Mouse (Mus musculus) monocyte, adult 2 months (primary cell): ENCODE measurements around the gene Myocd.

Source experiments
- DNase-seq, 2 experiments: peaks; one replicate each; pipeline ENCODE4 v3.0.0; 2022; ENCODE audit warnings: low spot score in 2 of 2, low read depth in 1 of 2

Gene Myocd

DNA sequence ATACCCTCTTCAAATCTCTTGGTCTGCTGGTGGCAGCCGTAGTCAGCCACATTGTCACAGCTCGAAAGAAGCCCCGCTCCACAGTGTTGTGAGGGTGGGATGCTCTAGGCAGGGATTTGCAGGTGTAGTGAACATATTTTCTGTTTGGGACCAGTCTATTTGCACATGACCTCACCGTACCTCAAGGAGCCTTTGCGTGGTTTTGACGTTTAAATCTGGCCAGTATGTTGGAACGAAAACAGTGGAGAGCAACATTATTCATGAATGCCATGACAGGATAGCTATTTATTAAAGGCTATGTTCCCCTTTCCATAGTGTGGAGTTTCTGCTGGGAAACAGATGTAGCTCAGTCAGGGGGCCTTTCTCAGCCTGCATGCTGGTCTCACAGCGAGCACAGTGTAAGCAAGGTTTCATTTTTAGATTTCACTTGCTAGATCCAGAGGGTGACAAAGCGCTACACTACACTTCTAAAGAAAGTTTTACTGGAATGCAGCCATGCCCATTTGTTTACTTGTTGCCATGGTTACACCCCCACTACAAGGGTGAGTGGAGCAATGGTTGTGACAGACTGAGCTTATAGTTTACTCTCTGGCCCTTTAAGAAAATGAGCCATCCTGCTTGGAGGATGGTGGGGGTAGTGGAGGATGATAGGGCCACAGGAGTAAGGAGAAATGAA, 54.7 kb downstream of the Myocd start:
- DNase-seq, result no peak

- no peak for DNase-seq
These were observed 56.0 kb downstream of the Myocd start for GRCm38 (mm10) chr11:65213806-65214205.

DNA sequence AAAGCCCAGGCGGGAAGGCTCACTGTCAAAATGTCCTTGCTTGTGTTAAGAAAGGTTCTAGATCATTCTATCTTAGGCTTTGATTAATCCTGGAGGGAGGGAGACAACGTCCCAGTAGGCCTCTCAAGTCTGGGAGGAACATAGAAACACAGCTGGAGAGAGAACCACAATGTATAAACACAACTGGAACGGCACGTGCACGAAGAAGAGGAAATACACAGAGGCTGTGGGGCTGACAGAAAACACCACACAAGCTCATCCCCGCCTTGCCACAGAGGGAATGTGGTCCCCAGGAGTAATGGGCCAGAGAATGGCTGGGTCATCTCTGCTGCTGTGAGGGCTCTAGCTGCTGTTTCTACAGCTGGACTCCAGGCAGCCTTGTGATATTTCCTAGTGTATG, 58.1 kb downstream of the Myocd start:
- DNase-seq, result no peak

GRCm38 (mm10) chr11:65209441-65209840, 60.3 kb downstream of the Myocd start:
- DNase-seq, result no peak

GRCm38 (mm10) chr11:65205306-65205705, 64.5 kb downstream of the Myocd start:
- no peak for DNase-seq

DNA sequence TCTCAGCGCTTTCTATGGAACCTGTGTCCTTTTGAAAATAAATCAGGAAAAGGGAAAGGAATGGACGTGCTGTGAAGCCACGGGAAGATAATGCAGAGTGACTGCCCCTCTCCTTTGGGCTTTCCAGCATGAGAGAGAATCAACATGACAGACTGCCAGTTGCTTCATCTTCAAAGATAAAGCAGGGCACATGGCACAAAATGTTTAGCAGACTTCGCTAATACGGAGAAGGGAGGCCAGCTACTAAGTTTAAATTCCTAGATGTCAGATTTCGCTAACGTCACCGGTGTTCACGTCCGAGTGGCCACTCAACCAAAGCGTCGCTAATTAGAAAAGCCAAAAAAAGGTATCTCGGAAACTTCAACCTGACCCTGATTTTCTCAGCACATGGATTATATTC, 65.1 kb downstream of the Myocd start:
- no peak for DNase-seq

DNA sequence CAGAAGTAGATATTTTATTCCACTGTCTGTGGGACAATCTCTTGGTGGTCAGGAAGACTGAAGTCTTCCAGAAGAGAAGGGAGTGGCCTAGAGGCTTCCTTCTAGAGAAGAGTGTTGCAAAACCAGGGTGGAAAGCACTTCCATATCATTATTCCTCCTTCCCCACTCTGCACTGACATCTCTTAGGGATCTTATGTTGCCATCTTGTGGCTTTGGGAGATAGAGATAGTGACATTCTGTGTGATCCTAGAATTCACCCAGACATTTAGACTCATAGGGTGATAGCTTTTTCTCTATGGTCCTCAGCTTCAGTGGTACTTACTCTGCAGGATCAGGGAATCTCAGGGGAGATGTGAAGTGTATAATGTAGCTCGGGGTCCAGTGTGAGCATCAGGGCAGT, 66.8 kb downstream of the Myocd start:
- no peak for DNase-seq

GRCm38 (mm10) chr11:65202236-65202635, 67.6 kb downstream of the Myocd start:
- no peak for DNase-seq

DNA sequence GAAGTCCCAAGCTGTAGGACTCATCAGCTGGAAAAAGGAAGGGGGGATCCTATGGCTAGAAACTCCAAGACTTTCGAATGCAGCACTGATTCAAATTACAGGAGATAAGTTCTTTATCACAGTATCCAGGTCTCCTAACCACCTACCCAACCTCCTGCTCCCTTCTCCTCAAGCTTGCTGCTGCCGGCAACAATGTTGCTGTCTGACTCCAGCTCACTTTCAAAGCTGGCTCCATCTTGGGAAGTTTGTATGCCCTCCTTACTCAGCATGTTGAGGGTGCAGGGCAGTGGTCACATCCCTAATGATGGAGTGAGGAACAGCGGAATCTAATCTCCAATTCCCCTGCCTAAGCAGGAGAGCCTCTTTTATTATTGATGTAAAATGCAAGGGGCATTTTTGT, 71.8 kb downstream of the Myocd start:
- DNase-seq, result no peak

- no peak for DNase-seq
These were observed 72.5 kb downstream of the Myocd start for GRCm38 (mm10) chr11:65197280-65197679.

DNA sequence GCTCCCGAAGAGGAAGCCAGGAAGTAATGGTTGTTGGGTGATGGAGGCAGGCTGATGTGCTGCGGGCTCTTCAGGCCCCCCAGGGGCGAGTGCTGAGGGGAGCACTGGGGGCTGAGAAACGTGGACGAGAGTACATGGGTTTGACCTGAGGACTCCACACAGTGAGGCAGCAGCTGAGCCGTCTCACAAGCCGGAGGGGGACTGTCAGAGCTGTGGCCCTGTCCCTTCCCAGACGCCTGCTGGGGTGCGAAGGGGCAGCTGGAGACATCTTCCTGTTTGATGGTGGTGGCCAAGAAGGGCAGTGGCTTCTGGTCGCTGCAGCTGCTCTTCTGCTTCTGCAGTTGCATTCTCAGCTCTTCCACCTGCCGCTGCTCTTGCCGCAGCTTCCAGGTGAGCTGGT, 82.8 kb downstream of the Myocd start:
- DNase-seq, result no peak

DNA sequence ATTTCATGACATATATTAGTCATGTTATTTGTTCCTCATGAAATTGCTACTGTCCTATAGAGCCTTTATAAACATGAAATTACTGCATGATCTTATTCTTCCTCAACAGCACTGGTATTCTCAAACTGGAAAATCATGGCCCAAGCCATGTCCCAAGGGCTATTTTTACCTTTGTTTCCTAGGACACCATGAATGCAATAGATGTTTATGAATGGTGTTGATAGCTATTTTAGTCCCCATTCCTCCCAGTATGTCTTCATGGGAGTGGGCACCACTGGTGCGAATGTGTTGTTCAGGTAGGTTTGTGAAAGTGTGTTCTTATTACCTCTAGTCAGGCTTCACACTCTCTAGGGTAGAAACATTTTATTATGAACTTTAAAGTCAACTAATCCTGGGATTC, 84.7 kb downstream of the Myocd start:
- no peak for DNase-seq

- no peak for DNase-seq
These were observed 99.6 kb downstream of the Myocd start for GRCm38 (mm10) chr11:65170121-65170750.

GRCm38 (mm10) chr11:65162767-65163120, 107.0 kb downstream of the Myocd start, which contains the start of gene Arhgap44:
Arhgap44 (minus strand) TSS chr11:65162961.
- no peak for DNase-seq

- DNase-seq, result no peak
These were observed 107.7 kb downstream of the Myocd start for GRCm38 (mm10) chr11:65161881-65162766.

DNA sequence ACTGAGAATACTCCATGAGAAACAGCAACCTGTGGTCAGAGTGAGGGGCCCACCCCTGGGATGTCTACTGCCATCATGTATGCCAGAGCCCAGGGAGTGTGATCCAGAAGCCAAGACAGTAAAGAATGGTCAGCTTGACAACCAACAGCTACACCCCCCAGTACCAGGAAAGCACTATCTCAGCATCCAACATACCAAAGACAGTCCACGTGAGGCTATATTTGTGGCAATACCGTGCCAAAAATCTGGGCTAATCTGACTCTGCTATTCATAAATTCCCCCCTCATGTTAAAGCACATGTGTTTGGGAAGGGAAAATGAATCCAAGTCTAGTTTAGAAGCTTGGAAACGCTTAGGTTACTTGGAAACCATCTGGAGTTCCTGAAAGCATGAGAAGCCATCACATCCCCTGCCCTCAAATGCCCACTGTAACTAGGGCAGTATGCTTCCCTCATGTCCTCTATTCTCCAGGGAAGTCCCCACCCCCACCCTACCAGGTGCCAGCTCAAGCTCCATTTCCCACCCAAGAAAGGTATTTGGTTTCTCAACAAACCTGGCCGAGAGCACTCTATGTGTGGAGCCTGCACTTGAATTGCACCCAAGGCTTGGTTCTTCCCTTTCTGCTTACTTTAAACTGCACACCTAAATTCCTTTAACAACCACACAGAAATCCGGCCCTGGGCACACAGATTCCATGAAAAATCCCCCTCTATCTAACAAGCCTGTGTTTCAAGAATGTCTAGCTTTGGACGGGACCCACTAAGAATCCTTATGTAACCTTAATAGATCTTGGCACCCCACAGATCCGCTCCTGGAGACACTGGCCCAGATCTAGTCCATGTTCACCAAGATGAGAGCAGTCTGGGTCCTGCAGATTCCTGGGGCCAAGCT, 108.6 kb downstream of the Myocd start:
- DNase-seq, result no peak

DNA sequence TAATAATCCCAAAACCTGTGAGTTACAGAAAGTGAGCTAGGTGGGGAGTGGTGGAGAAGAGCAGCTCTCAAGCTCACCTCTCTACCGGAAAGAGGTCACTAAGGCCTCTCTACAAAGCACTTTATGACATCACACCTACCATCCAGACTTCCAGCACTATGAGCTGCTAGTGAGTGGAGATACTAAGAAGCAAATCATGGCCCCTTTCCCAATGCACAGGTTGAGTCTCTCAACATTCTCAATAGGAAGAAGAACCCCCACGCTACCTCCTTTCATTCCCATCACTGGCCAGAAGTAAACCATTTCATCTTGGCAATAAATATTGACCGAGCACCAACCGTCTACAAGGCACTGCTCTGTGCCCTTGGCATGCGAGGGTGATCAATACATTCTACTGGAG, 110.0 kb downstream of the Myocd start, which contains the start of gene 1700086D15Rik:
1700086D15Rik (minus strand) TSS at position 101 of the 400 bp plus-strand sequence.
- no peak for DNase-seq

DNA sequence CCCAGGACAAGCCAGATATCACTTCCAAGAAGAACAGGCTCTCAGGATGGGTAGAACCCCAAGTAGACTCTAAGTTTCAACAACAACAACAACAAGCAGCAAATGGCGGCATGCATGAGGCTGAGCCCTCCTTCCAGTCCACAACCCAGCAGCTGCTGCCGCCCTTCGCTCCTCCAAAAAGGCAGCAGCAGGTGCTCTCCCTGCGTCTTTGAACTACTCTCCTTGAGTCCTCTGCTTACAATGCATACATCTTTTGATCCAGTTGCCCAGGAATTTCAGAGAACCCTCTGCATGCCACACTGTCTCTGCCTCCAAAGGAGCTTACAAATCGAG, 111.2 kb downstream of the Myocd start:
- DNase-seq, result no peak

DNA sequence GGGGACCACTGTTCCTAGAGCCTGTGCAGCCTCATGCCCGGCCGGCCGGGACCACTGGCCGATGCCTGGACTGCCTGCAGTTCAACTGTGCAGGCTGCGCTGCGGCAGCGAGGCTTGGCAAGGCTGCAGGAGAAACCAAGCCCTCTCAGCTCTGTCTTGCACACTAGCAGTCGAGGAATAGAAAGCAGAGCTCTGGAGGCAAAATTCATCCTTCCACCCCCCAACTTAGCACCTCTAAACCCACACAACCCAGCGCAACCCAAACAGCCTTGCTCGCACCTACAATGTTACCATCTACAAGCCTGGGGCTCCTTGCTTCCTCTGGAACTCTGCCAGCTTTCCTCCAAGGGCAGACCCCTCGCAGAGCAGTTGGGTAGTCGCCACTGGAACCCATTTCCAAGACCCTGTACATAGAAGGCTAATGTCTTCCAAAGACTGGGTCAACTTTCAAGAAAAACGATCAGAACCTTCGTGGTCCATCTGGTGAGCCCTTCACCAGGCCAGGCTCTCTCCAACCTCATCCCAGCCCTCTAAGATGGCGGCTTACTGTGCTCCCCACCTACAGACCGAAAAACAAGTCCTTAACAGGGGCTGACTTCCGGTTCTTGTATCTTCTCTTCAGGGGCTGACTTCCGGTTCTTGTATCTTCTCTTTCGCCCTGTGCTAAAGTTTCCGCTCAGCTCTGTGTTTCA, 111.7 kb downstream of the Myocd start:
- no peak for DNase-seq

DNA sequence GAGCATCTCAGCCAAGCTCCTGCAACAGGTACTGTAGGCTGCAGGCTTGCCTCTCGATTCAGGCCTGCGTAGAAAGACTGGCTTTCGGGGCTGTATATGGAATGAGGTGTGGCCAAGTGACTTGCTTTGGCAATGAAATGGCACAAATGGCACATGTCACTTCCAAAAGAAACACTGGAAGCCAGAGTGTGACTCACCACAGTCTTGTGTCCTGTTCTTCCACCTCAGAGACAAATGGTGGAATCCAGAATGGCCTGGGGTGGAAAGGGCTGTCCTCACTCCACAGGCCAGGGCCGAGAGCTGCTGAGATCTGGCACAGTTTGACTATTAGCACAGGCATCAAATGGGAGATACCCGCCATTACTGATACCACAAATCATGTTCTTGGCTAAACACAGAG, 116.8 kb downstream of the Myocd start:
- DNase-seq, result no peak

- no peak for DNase-seq
These were observed 121.3 kb downstream of the Myocd start for GRCm38 (mm10) chr11:65148441-65148840.
